Mouse (Mus musculus) E14TG2a.4 (cell line): ENCODE measurements around the gene Ppp1r32.

Source experiments
- H3K27me3 ChIP-seq: 2 replicates; pipeline ENCODE4 v1.6.1; 2014; ENCODE audit warnings: low read length, control low read depth; ENCODE audit not compliant: insufficient read depth
- H3K36me3 ChIP-seq: 2 replicates; pipeline ENCODE4 v1.6.1; 2014; ENCODE audit warnings: low read length, control low read depth; ENCODE audit not compliant: insufficient read depth
- H3K4me1 ChIP-seq: replicated peaks from 2 replicates; pipeline ENCODE4 v1.6.1; 2014; ENCODE audit warnings: low read depth, low read length, control low read depth
- H3K4me3 ChIP-seq: replicated peaks from 2 replicates; pipeline ENCODE4 v1.5.1; 2014; ENCODE audit warnings: mild to moderate bottlenecking, low read length
- H3K9me3 ChIP-seq: 2 replicates; pipeline ENCODE4 v1.6.1; 2014; ENCODE audit warnings: low read length, control low read depth
- CTCF ChIP-seq: conservative IDR thresholded peaks from 2 replicates; pipeline ENCODE4 v1.5.1; 2014; ENCODE audit warnings: low read length
- NANOG ChIP-seq: IDR thresholded peaks from 2 replicates; pipeline ENCODE4 v1.6.1; 2014; ENCODE audit warnings: borderline replicate concordance, low read length, mixed read lengths
- POU5F1 ChIP-seq: IDR thresholded peaks from 2 replicates; pipeline ENCODE4 v1.6.1; 2014; ENCODE audit warnings: low read length, borderline replicate concordance

The Ppp1r32 gene

GRCm38 (mm10) chr19:10510759-10511330 lies 28.1 kb upstream of the Ppp1r32 start:
- Histone ChIP-seq H3K4me3 (no peak overlapping the region), H3K9me3 (no peaks in the 10 kb centered on the region)
- no peak for TF ChIP-seq CTCF
- no peak for TF ChIP-seq POU5F1
- no peak for TF ChIP-seq NANOG

GRCm38 (mm10) chr19:10502571-10502970 lies 19.8 kb upstream of the Ppp1r32 start:
- H3K36me3 ChIP-seq: peaks cover 76% of the 10 kb centered on the region
- H3K27me3 ChIP-seq: no peaks in the 10 kb centered on the region
- no peak for TF ChIP-seq POU5F1
- TF ChIP-seq CTCF: peak; percentile 96
- no peak overlapping the region for H3K4me3 ChIP-seq
- H3K9me3 ChIP-seq: no peaks in the 10 kb centered on the region
- peaks cover 15% of the 10 kb centered on the region for H3K4me1 ChIP-seq

More at GRCm38 (mm10) chr19:10510759-10511330, 28.1 kb upstream of the Ppp1r32 start:
- Histone ChIP-seq H3K4me1 (no peaks in the 10 kb centered on the region), H3K36me3 (peaks cover 66% of the 10 kb centered on the region), H3K27me3 (no peaks in the 10 kb centered on the region)

- no peak overlapping the region for H3K4me3 ChIP-seq
- TF ChIP-seq CTCF (no peak), POU5F1 (no peak), NANOG (no peak)
- peaks cover 19% of the 10 kb centered on the region for H3K4me1 ChIP-seq
- peaks cover 7% of the 10 kb centered on the region; the same call in 1 of the 2 replicates for H3K27me3 ChIP-seq
- H3K36me3 ChIP-seq: peaks cover 59% of the 10 kb centered on the region
- H3K9me3 ChIP-seq: no peaks in the 10 kb centered on the region
These were observed 17.9 kb upstream of the Ppp1r32 start for GRCm38 (mm10) chr19:10500581-10500980.

GRCm38 (mm10) chr19:10497512-10498160 lies 14.9 kb upstream of the Ppp1r32 start:
- Histone ChIP-seq H3K4me3 (no peak overlapping the region), H3K27me3 (peaks cover 13% of the 10 kb centered on the region; the same call in 1 of the 2 replicates), H3K9me3 (no peaks in the 10 kb centered on the region), H3K4me1 (peaks cover 19% of the 10 kb centered on the region), H3K36me3 (peaks cover 38% of the 10 kb centered on the region)
- TF ChIP-seq POU5F1 (no peak), CTCF (no peak), NANOG (no peak)

- Histone ChIP-seq H3K4me1 (peaks cover 17% of the 10 kb centered on the region), H3K9me3 (no peaks in the 10 kb centered on the region), H3K36me3 (peaks cover 32% of the 10 kb centered on the region), H3K4me3 (no peak overlapping the region), H3K27me3 (peaks cover 19% of the 10 kb centered on the region)
- TF ChIP-seq POU5F1 (no peak), CTCF (no peak), NANOG (no peak)
These were observed 14.2 kb upstream of the Ppp1r32 start for GRCm38 (mm10) chr19:10496976-10497375.

GRCm38 (mm10) chr19:10495670-10496069 lies 12.9 kb upstream of the Ppp1r32 start:
- Histone ChIP-seq H3K4me1 (peaks cover 17% of the 10 kb centered on the region), H3K27me3 (peaks cover 24% of the 10 kb centered on the region), H3K4me3 (no peak overlapping the region), H3K9me3 (no peaks in the 10 kb centered on the region), H3K36me3 (peaks cover 19% of the 10 kb centered on the region)
- TF ChIP-seq CTCF (no peak), POU5F1 (no peak), NANOG (no peak)

GRCm38 (mm10) chr19:10486264-10486738 lies 3.6 kb upstream of the Ppp1r32 start:
- H3K4me3 ChIP-seq: no peak overlapping the region
- no peaks in the 10 kb centered on the region for H3K9me3 ChIP-seq
- no peaks in the 10 kb centered on the region for H3K36me3 ChIP-seq
- TF ChIP-seq CTCF: peak; percentile 96
- TF ChIP-seq POU5F1: no peak
- H3K27me3 ChIP-seq: peaks cover 42% of the 10 kb centered on the region
- peaks cover 3% of the 10 kb centered on the region; the same call in 1 of the 2 replicates for H3K4me1 ChIP-seq

- no peaks in the 10 kb centered on the region for H3K9me3 ChIP-seq
- no peaks in the 10 kb centered on the region for H3K36me3 ChIP-seq
- peaks cover 3% of the 10 kb centered on the region; the same call in 1 of the 2 replicates for H3K4me1 ChIP-seq
- H3K27me3 ChIP-seq: peaks cover 72% of the 10 kb centered on the region
- TF ChIP-seq CTCF (no peak), NANOG (no peak), POU5F1 (no peak)
- H3K4me3 ChIP-seq: no peak overlapping the region
These were observed 3.2 kb downstream of the Ppp1r32 start for GRCm38 (mm10) chr19:10479541-10479940.

GRCm38 (mm10) chr19:10473779-10474178 lies 8.9 kb downstream of the Ppp1r32 start:
- Histone ChIP-seq H3K9me3 (no peaks in the 10 kb centered on the region), H3K4me3 (peak overlapping the region; percentile 20; the same call in 1 of the 2 replicates), H3K27me3 (peaks cover 53% of the 10 kb centered on the region), H3K36me3 (no peaks in the 10 kb centered on the region), H3K4me1 (peaks cover 22% of the 10 kb centered on the region)
- TF ChIP-seq NANOG: no peak
- no peak for TF ChIP-seq CTCF
- no peak for TF ChIP-seq POU5F1
